In genomic region chr6:28422651-28423290, GRCm38 (mm10) we compare ENCODE assay signal across 8 mouse cellular contexts. TPM values are rescaled to one million over a fixed set of nuclear protein-coding genes. Genes with fewer than 3 reads are reported as not detected.
DNase-seq lines count a peak whose midpoint lies in the region; ATAC-seq and TF ChIP-seq lines count a peak whose summit lies in the region.

No protein-coding gene starts in this region.

- no peak for DNase-seq in heart, adult 9 months (ENCODE audit: low spot score in 2 of 2)
- no peak for DNase-seq in G1E (ENCODE audit: low spot score)
- DNase-seq in heart, postnatal 0 days (ENCODE audit: low spot score) = no peak
- DNase-seq in midbrain, embryonic 11.5 days (ENCODE audit: low spot score, missing footprints) = no peak
- no peak for DNase-seq in spleen, postnatal 4 days (ENCODE audit: low spot score in 2 of 2)
- no peak for DNase-seq in embryo, embryonic 10.5 days (ENCODE audit: low spot score)

- 70% methylated on average over 15 of the region's 15 CpGs for WGBS in heart, embryonic 13.5 days
- 71% methylated on average over 15 of the region's 15 CpGs for WGBS in heart, postnatal 0 days
- WGBS in midbrain, embryonic 11.5 days = 68% methylated on average over 15 of the region's 15 CpGs

- ATAC-seq in heart, embryonic 13.5 days (ENCODE audit: extremely low read depth, insufficient number of reproducible peaks, low FRiP score, low TSS enrichment) = no peak
- no peak for ATAC-seq in G1E (ENCODE audit: extremely low read depth, insufficient number of reproducible peaks, low FRiP score, poor library complexity, severe bottlenecking)
- ATAC-seq in heart, postnatal 0 days (ENCODE audit: insufficient read depth, low read depth) = no peak
- ATAC-seq in midbrain, embryonic 11.5 days (ENCODE audit: low FRiP score) = peak; percentile 20; the same call in 1 of the 2 replicates
- ATAC-seq in erythroid progenitor cell, adult 5-6 weeks (replicated peaks; ENCODE audit: low FRiP score, poor library complexity, severe bottlenecking) = no peak

- peak overlapping the region; percentile 96 for H3K4me3 ChIP-seq in heart, embryonic 13.5 days
- peak overlapping the region; percentile 89; the same call in 1 of the 2 replicates for H3K4me3 ChIP-seq in G1E (ENCODE audit: low read depth, low read length)
- peak overlapping the region; percentile 100 for H3K4me3 ChIP-seq in heart, postnatal 0 days (ENCODE audit: low read depth, low read length)
- H3K4me3 ChIP-seq in midbrain, embryonic 11.5 days (ENCODE audit: low read depth, low read length) = peak overlapping the region; percentile 92; the same call in 1 of the 2 replicates

- peaks cover 60% of the 10 kb centered on the region for H3K4me1 ChIP-seq in heart, embryonic 13.5 days
- peaks cover 48% of the 10 kb centered on the region for H3K4me1 ChIP-seq in G1E (ENCODE audit: insufficient read depth, low read depth, low read length)
- H3K4me1 ChIP-seq in heart, postnatal 0 days (ENCODE audit: control insufficient read depth, insufficient read depth) = peaks cover 40% of the 10 kb centered on the region
- peaks cover 27% of the 10 kb centered on the region for H3K4me1 ChIP-seq in midbrain, embryonic 11.5 days (ENCODE audit: control insufficient read depth, insufficient read depth, low read length)

- no peak overlapping the region for H3K9ac ChIP-seq in heart, embryonic 13.5 days
- H3K9ac ChIP-seq in heart, postnatal 0 days (replicated peaks; ENCODE audit: low read depth, low read length) = peak overlapping the region; percentile 98; the same call in 1 of the 2 replicates
- H3K9ac ChIP-seq in midbrain, embryonic 11.5 days (ENCODE audit: low read length) = no peak overlapping the region

- H3K4me2 ChIP-seq in heart, embryonic 13.5 days = peak overlapping the region; percentile 77
- H3K4me2 ChIP-seq in heart, postnatal 0 days (ENCODE audit: low read depth, low read length) = peak overlapping the region; percentile 84
- H3K4me2 ChIP-seq in midbrain, embryonic 11.5 days = peak overlapping the region; percentile 73; the same call in 1 of the 2 replicates

- TF ChIP-seq CTCF in G1E (IDR thresholded peaks at IDR 0.05; ENCODE audit: low read depth, low read length) = no peak
- TF ChIP-seq CTCF in heart, postnatal 0 days (IDR thresholded peaks at IDR 0.05; ENCODE audit: low read depth) = no peak

- no peak for TF ChIP-seq EP300 in heart, postnatal 0 days (IDR thresholded peaks at IDR 0.05; ENCODE audit: low read depth)

- H3K9me3 ChIP-seq in heart, embryonic 13.5 days = no peaks in the 10 kb centered on the region
- H3K9me3 ChIP-seq in G1E (replicated peaks) = no peaks in the 10 kb centered on the region
- H3K9me3 ChIP-seq in heart, postnatal 0 days (replicated peaks; ENCODE audit: control insufficient read depth, low read length) = no peaks in the 10 kb centered on the region
- no peaks in the 10 kb centered on the region for H3K9me3 ChIP-seq in midbrain, embryonic 11.5 days (ENCODE audit: control insufficient read depth, low read length)

- H3K27ac ChIP-seq in heart, embryonic 13.5 days (replicated peaks) = peak overlapping the region; percentile 85
- peak overlapping the region; percentile 86 for H3K27ac ChIP-seq in heart, postnatal 0 days (ENCODE audit: low read depth)
- no peak overlapping the region for H3K27ac ChIP-seq in midbrain, embryonic 11.5 days (ENCODE audit: low read depth, low read length)

- peaks cover 42% of the 10 kb centered on the region for H3K36me3 ChIP-seq in heart, embryonic 13.5 days
- H3K36me3 ChIP-seq in G1E (replicated peaks) = peaks cover 63% of the 10 kb centered on the region
- H3K36me3 ChIP-seq in heart, postnatal 0 days (replicated peaks; ENCODE audit: control insufficient read depth, insufficient read depth, low read length) = peaks cover 31% of the 10 kb centered on the region
- peaks cover 3% of the 10 kb centered on the region; the same call in 1 of the 2 replicates for H3K36me3 ChIP-seq in midbrain, embryonic 11.5 days (ENCODE audit: control insufficient read depth, insufficient read depth, low read length)

- H3K27me3 ChIP-seq in heart, embryonic 13.5 days (replicated peaks) = no peaks in the 10 kb centered on the region
- H3K27me3 ChIP-seq in G1E (ENCODE audit: insufficient read depth, low read length) = no peaks in the 10 kb centered on the region
- no peaks in the 10 kb centered on the region for H3K27me3 ChIP-seq in heart, postnatal 0 days (ENCODE audit: control insufficient read depth, insufficient read depth, low read length)
- no peaks in the 10 kb centered on the region for H3K27me3 ChIP-seq in midbrain, embryonic 11.5 days (ENCODE audit: control insufficient read depth, insufficient read depth, low read length)

RNA-seq across cellular contexts. Expression of gene Arf5, which starts 0.6 kb away (rescaled TPM):
- 231 and 250 TPM in 2 replicates for polyA plus RNA-seq in heart, embryonic 13.5 days (2015; fragmentation: Nextera tagmentation; extraction: Ambion mirVana)
- total RNA-seq in G1E (2014; fragmentation: Nextera tagmentation) (48.2 and 91.4 TPM in 2 replicates), G1E (2017) (20.7 and 32.2 TPM in 2 replicates)
- polyA plus RNA-seq in G1E (2012) = 306 and 433 TPM in 2 replicates
- 219 and 253 TPM in 2 replicates for total RNA-seq in heart, postnatal 0 days (2014; rRNA removed; ENCODE audit: low replicate concordance)
- 235 and 240 TPM in 2 replicates for polyA plus RNA-seq in heart, postnatal 0 days (2015; fragmentation: Nextera tagmentation; extraction: Ambion mirVana)
- polyA plus RNA-seq in midbrain, embryonic 11.5 days (2014; fragmentation: Nextera tagmentation; extraction: Ambion mirVana) = 307 and 332 TPM in 2 replicates
- total RNA-seq in erythroid progenitor cell, adult 5-6 weeks (2015; ENCODE audit: low replicate concordance) = 262 and 308 TPM in 2 replicates
- 208 and 225 TPM in 2 replicates for total RNA-seq in erythroid progenitor cell, adult 5-6 weeks (2017; ENCODE audit: low replicate concordance)

RNA-seq across cellular contexts. Expression of gene Fscn3, which starts 4.8 kb away (rescaled TPM):
- polyA plus RNA-seq in heart, embryonic 13.5 days (2015; fragmentation: Nextera tagmentation; extraction: Ambion mirVana) = not detected in 2 replicates
- total RNA-seq in G1E (2014; fragmentation: Nextera tagmentation) = not detected in 2 replicates
- not detected in 2 replicates for total RNA-seq in G1E (2017)
- polyA plus RNA-seq in G1E (2012) = not detected in 2 replicates
- total RNA-seq in heart, postnatal 0 days (2014; rRNA removed; ENCODE audit: low replicate concordance) = not detected in 2 replicates
- polyA plus RNA-seq in heart, postnatal 0 days (2015; fragmentation: Nextera tagmentation; extraction: Ambion mirVana) = not detected in 2 replicates
- not detected in 2 replicates for polyA plus RNA-seq in midbrain, embryonic 11.5 days (2014; fragmentation: Nextera tagmentation; extraction: Ambion mirVana)
- not detected in 2 replicates for total RNA-seq in erythroid progenitor cell, adult 5-6 weeks (2015; ENCODE audit: low replicate concordance)
- 0.39 TPM in 1 of 2 replicates, not detected in the other for total RNA-seq in erythroid progenitor cell, adult 5-6 weeks (2017; ENCODE audit: low replicate concordance)

RNA-seq across cellular contexts. Expression of gene Gcc1, which starts 5.4 kb away (rescaled TPM):
- polyA plus RNA-seq in heart, embryonic 13.5 days (2015; fragmentation: Nextera tagmentation; extraction: Ambion mirVana) = 5.4 TPM in 2 replicates
- total RNA-seq in G1E (2014; fragmentation: Nextera tagmentation) = 5.2 and 5.7 TPM in 2 replicates
- total RNA-seq in G1E (2017) = 11.2 and 11.4 TPM in 2 replicates
- polyA plus RNA-seq in G1E (2012) = 5.5 and 5.9 TPM in 2 replicates
- total RNA-seq in heart, postnatal 0 days (2014; rRNA removed; ENCODE audit: low replicate concordance) = 5.9 and 6.4 TPM in 2 replicates
- 4.2 and 4.3 TPM in 2 replicates for polyA plus RNA-seq in heart, postnatal 0 days (2015; fragmentation: Nextera tagmentation; extraction: Ambion mirVana)
- polyA plus RNA-seq in midbrain, embryonic 11.5 days (2014; fragmentation: Nextera tagmentation; extraction: Ambion mirVana) = 8.2 and 8.9 TPM in 2 replicates
- 7.1 and 9.7 TPM in 2 replicates for total RNA-seq in erythroid progenitor cell, adult 5-6 weeks (2015; ENCODE audit: low replicate concordance)
- 14.7 and 18.7 TPM in 2 replicates for total RNA-seq in erythroid progenitor cell, adult 5-6 weeks (2017; ENCODE audit: low replicate concordance)

RNA-seq across cellular contexts. Expression of gene Zfp800, which starts 25.0 kb away (rescaled TPM):
- 10.3 and 12.6 TPM in 2 replicates for polyA plus RNA-seq in heart, embryonic 13.5 days (2015; fragmentation: Nextera tagmentation; extraction: Ambion mirVana)
- total RNA-seq in G1E (2014; fragmentation: Nextera tagmentation) (235 and 288 TPM in 2 replicates), G1E (2017) (112 and 122 TPM in 2 replicates)
- polyA plus RNA-seq in G1E (2012) = 81.2 and 95.3 TPM in 2 replicates
- 18.6 and 19.5 TPM in 2 replicates for total RNA-seq in heart, postnatal 0 days (2014; rRNA removed; ENCODE audit: low replicate concordance)
- polyA plus RNA-seq in heart, postnatal 0 days (2015; fragmentation: Nextera tagmentation; extraction: Ambion mirVana) = 11.0 and 12.7 TPM in 2 replicates
- polyA plus RNA-seq in midbrain, embryonic 11.5 days (2014; fragmentation: Nextera tagmentation; extraction: Ambion mirVana) = 33.0 and 33.5 TPM in 2 replicates
- total RNA-seq in erythroid progenitor cell, adult 5-6 weeks (2015; ENCODE audit: low replicate concordance) = 92.2 and 116 TPM in 2 replicates
- total RNA-seq in erythroid progenitor cell, adult 5-6 weeks (2017; ENCODE audit: low replicate concordance) = 92.7 and 100 TPM in 2 replicates

RNA-seq across cellular contexts. Expression of gene Pax4, which starts 26.4 kb away (rescaled TPM):
- polyA plus RNA-seq in heart, embryonic 13.5 days (2015; fragmentation: Nextera tagmentation; extraction: Ambion mirVana) = not detected in 2 replicates
- total RNA-seq in G1E (2014; fragmentation: Nextera tagmentation) = not detected in 2 replicates
- not detected in 2 replicates for total RNA-seq in G1E (2017)
- not detected in 2 replicates for polyA plus RNA-seq in G1E (2012)
- total RNA-seq in heart, postnatal 0 days (2014; rRNA removed; ENCODE audit: low replicate concordance) = not detected in 2 replicates
- not detected in 2 replicates for polyA plus RNA-seq in heart, postnatal 0 days (2015; fragmentation: Nextera tagmentation; extraction: Ambion mirVana)
- polyA plus RNA-seq in midbrain, embryonic 11.5 days (2014; fragmentation: Nextera tagmentation; extraction: Ambion mirVana) = not detected in 2 replicates
- not detected in 2 replicates for total RNA-seq in erythroid progenitor cell, adult 5-6 weeks (2015; ENCODE audit: low replicate concordance)
- not detected in 2 replicates for total RNA-seq in erythroid progenitor cell, adult 5-6 weeks (2017; ENCODE audit: low replicate concordance)
